26 mouse cellular contexts compared by ENCODE assay signal in genomic region chr14:79275870-79276395, GRCm38 (mm10). TPM values are rescaled to one million over a fixed set of nuclear protein-coding genes. Genes with fewer than 3 reads are reported as not detected.
A peak's percentile ranks its signal among the peaks of the same experiment; 100 is the strongest.
DNase-seq lines count a peak whose midpoint lies in the region; ATAC-seq and TF ChIP-seq lines count a peak whose summit lies in the region.
"Had no signal": no experiment of that assay in that cellular context is flagged by ENCODE, and none has a peak within 500 bp of the region (broad histone marks: within the 10 kb centered on the region; RNA-seq: fewer than 3 reads in every experiment).

No protein-coding gene starts in this region.

- 0 out of 2 replicates have a peak, but pooled peaks cover 3% of the 10 kb centered on the region for H3K9me3 ChIP-seq in heart, embryonic 12.5 days (replicated peaks)
- H3K9me3 ChIP-seq in neural tube, embryonic 12.5 days: no peaks in the 10 kb centered on the region
- H3K9me3 ChIP-seq: hindbrain, embryonic 15.5 days had no signal

- TF ChIP-seq CTCF in heart, adult 2 months (IDR thresholded peaks at IDR 0.05): no peak

- no peak overlapping the region for H3K4me3 ChIP-seq in heart, adult 2 months
- H3K4me3 ChIP-seq in heart, embryonic 12.5 days: no peak overlapping the region
- H3K4me3 ChIP-seq in neural tube, embryonic 12.5 days: no peak overlapping the region
- H3K4me3 ChIP-seq: hindbrain, embryonic 15.5 days; limb, embryonic 13.5 days had no signal

- peaks cover 28% of the 10 kb centered on the region for H3K4me1 ChIP-seq in heart, adult 2 months (ENCODE audit: control insufficient read depth, insufficient read depth, low read length)
- H3K4me1 ChIP-seq in heart, embryonic 12.5 days (replicated peaks): peaks cover 29% of the 10 kb centered on the region
- peaks cover 5% of the 10 kb centered on the region; the same call in 1 of the 2 replicates for H3K4me1 ChIP-seq in neural tube, embryonic 12.5 days

- no peak for TF ChIP-seq EP300 in heart, adult 2 months (IDR thresholded peaks at IDR 0.05; ENCODE audit: insufficient read depth, low read depth, low read length)

- no peaks in the 10 kb centered on the region for H3K79me2 ChIP-seq in heart, adult 2 months (replicated peaks; ENCODE audit: control insufficient read depth, insufficient read depth, low read length)

- intact Hi-C loops in heart, adult 2 months (cut with DNase I): no loop called here

- no peak for DNase-seq in heart, adult 2 months
- no peak for DNase-seq in neural tube, embryonic 10.5 days (ENCODE audit: extremely low spot score, low spot score)
- DNase-seq in WW6 (ENCODE audit: low read depth, low spot score): peak; percentile 47
- peak; percentile 69 for DNase-seq in testis, postnatal 14 days (ENCODE audit: low spot score)
- DNase-seq in gastrocnemius, adult 8-10 months (ENCODE audit: low spot score in 2 of 2): no peak
- DNase-seq: adrenal gland, postnatal 25 days; cerebellum, adult 8-10 months; kidney, adult 18-20 months; kidney, postnatal 4 days; right cerebral cortex, postnatal 14 days had no signal

- H3K9ac ChIP-seq in heart, adult 2 months (ENCODE audit: low read depth, low read length): no peak overlapping the region
- H3K9ac ChIP-seq in heart, embryonic 12.5 days: no peak overlapping the region
- no peak overlapping the region for H3K9ac ChIP-seq in neural tube, embryonic 12.5 days
- H3K9ac ChIP-seq: hindbrain, embryonic 15.5 days; limb, embryonic 13.5 days; liver, embryonic 14.5 days had no signal

- H3K27me3 ChIP-seq in heart, adult 2 months (ENCODE audit: control insufficient read depth, insufficient read depth, low read length): no peaks in the 10 kb centered on the region
- no peaks in the 10 kb centered on the region for H3K27me3 ChIP-seq in heart, embryonic 12.5 days (replicated peaks)
- no peaks in the 10 kb centered on the region for H3K27me3 ChIP-seq in neural tube, embryonic 12.5 days (replicated peaks)
- H3K27me3 ChIP-seq: hindbrain, embryonic 15.5 days; limb, embryonic 13.5 days had no signal

- no peak overlapping the region for H3K4me2 ChIP-seq in heart, embryonic 12.5 days
- H3K4me2 ChIP-seq in neural tube, embryonic 12.5 days (replicated peaks): no peak overlapping the region
- H3K4me2 ChIP-seq: hindbrain, embryonic 15.5 days; limb, embryonic 13.5 days had no signal

- peak overlapping the region; percentile 38 for H3K27ac ChIP-seq in heart, adult 2 months
- H3K27ac ChIP-seq in heart, embryonic 12.5 days (ENCODE audit: poor library complexity, severe bottlenecking): no peak overlapping the region
- no peak overlapping the region for H3K27ac ChIP-seq in neural tube, embryonic 12.5 days
- H3K27ac ChIP-seq: hindbrain, embryonic 15.5 days; limb, embryonic 13.5 days; liver, embryonic 14.5 days had no signal

- peaks cover 2% of the 10 kb centered on the region for H3K36me3 ChIP-seq in heart, adult 2 months (ENCODE audit: control insufficient read depth, insufficient read depth, low read length)
- H3K36me3 ChIP-seq in heart, embryonic 12.5 days: no peaks in the 10 kb centered on the region
- H3K36me3 ChIP-seq in neural tube, embryonic 12.5 days: no peaks in the 10 kb centered on the region
- H3K36me3 ChIP-seq: hindbrain, embryonic 15.5 days; limb, embryonic 13.5 days had no signal

- no peak for ATAC-seq in heart, embryonic 12.5 days (ENCODE audit: insufficient number of reproducible peaks, low FRiP score)
- 0 out of 2 replicates have a peak, but pooled peaks have one; percentile 42 for ATAC-seq in neural tube, embryonic 12.5 days (ENCODE audit: low FRiP score, low read depth)

- TF ChIP-seq POLR2A in heart, adult 2 months (IDR thresholded peaks at IDR 0.05; ENCODE audit: insufficient read depth, low read depth, low read length): no peak

- 88% methylated on average over 8 of the region's 8 CpGs for WGBS in heart, adult 2 months
- 71% methylated on average over 8 of the region's 8 CpGs for WGBS in heart, embryonic 12.5 days
- WGBS in neural tube, embryonic 12.5 days: 80% methylated on average over 8 of the region's 8 CpGs

RNA-seq across cellular contexts. Expression of gene Rgcc, which starts 25.5 kb away (rescaled TPM):
- 100 to 1,000 TPM in 1 of 2 experiments, 10 to 100 TPM in 1; 66.4 to 116 TPM for total RNA-seq in heart, adult 2 months (2021)
- 91.8 and 124 TPM in 2 replicates for polyA plus RNA-seq in heart, adult 2 months (2012; rRNA removed)
- polyA plus RNA-seq in heart, embryonic 12.5 days (2016; fragmentation: Nextera tagmentation; extraction: Ambion mirVana): 9.3 and 11.6 TPM in 2 replicates
- polyA plus RNA-seq in neural tube, embryonic 12.5 days (2016; fragmentation: Nextera tagmentation; extraction: Ambion mirVana): 55.8 and 69.6 TPM in 2 replicates
- 10 to 100 TPM; 40.3 to 72.6 (median 66.7) TPM for total RNA-seq in gastrocnemius, adult 8-10 months (2022)

RNA-seq across cellular contexts. Expression of gene Zfp957, which starts 28.8 kb away (rescaled TPM):
- total RNA-seq in heart, adult 2 months (2021): not detected
- not detected in 2 replicates for polyA plus RNA-seq in heart, adult 2 months (2012; rRNA removed)
- not detected in 2 replicates for polyA plus RNA-seq in heart, embryonic 12.5 days (2016; fragmentation: Nextera tagmentation; extraction: Ambion mirVana)
- not detected in 2 replicates for polyA plus RNA-seq in neural tube, embryonic 12.5 days (2016; fragmentation: Nextera tagmentation; extraction: Ambion mirVana)
- total RNA-seq in gastrocnemius, adult 8-10 months (2022): not detected
- total RNA-seq: adrenal gland, postnatal 25 days; common myeloid progenitor, adult 5-6 weeks; layer of hippocampus, postnatal 10 days; monocyte, adult 5-6 weeks had no signal
- polyA plus RNA-seq: C2C12; embryonic facial prominence, embryonic 14.5 days; gonadal fat pad, adult 2 months; heart, embryonic 14.5 days; hindbrain, embryonic 15.5 days; limb, embryonic 13.5 days; liver, embryonic 14.5 days; lung, embryonic 16.5 days; neural tube, embryonic 14.5 days; stomach, embryonic 16.5 days; urinary bladder, adult 2 months had no signal

Comparison
In these comparisons a context has a peak if more than half of its experiments do, and no peak if none do; other contexts are left out.
1. DNase-seq: peak in WW6 (single experiment) and testis, postnatal 14 days (single experiment); none in heart, adult 2 months (0 of 2), neural tube, embryonic 10.5 days (single experiment) and gastrocnemius, adult 8-10 months (0 of 2).